Mouse (Mus musculus) megakaryocyte, embryonic 14.5 days (primary cell): ENCODE data around the gene Armc10. TPM values are rescaled to one million over a fixed set of nuclear protein-coding genes. Genes with fewer than 3 reads are reported as not detected.
"Not testable (repeated sequence)": the region's sequence is repeated elsewhere in the genome, so short reads cannot be mapped to it uniquely, and the experiment has no call there.

ENCODE experiments used
- H3K27me3 ChIP-seq: replicated peaks from 2 replicates; pipeline ENCODE3; 2012; ENCODE audit warnings: inconsistent platforms
- H3K36me3 ChIP-seq: replicated peaks from 2 replicates; pipeline ENCODE3; 2012; ENCODE audit warnings: low read length, inconsistent platforms, mixed read lengths
- H3K4me1 ChIP-seq: 2 replicates; pipeline ENCODE4 v1.6.1; 2012; ENCODE audit warnings: inconsistent platforms
- H3K4me3 ChIP-seq: replicated peaks from 2 replicates; pipeline ENCODE3; 2012; ENCODE audit warnings: moderate library complexity, mild to moderate bottlenecking, inconsistent platforms
- H3K9me3 ChIP-seq: 2 replicates; pipeline ENCODE4 v1.6.1; 2012; ENCODE audit warnings: inconsistent platforms
- FLI1 ChIP-seq: IDR thresholded peaks from 2 replicates; pipeline ENCODE4 v1.6.1; 2012; ENCODE audit warnings: low read length, inconsistent platforms, mixed read lengths
- GATA1 ChIP-seq: IDR thresholded peaks from 3 replicates; pipeline ENCODE4 v1.6.1; 2012; ENCODE audit warnings: mixed read lengths, low read length, inconsistent platforms, borderline replicate concordance
- polyA plus RNA-seq: library from polyadenylated mRNA; stranded (reverse); fragments of >175 nt; gene quantifications from 2 replicates; pipeline ENCODE4 v1.2.3, GENCODE M21; 2012; ENCODE audit warnings: low replicate concordance; ENCODE audit not compliant: insufficient read depth

The Armc10 gene
- polyA plus RNA-seq, 1 experiment: 17.2 TPM

- H3K4me1 ChIP-seq: peaks cover 21% of the 10 kb centered on the region
- H3K4me3 ChIP-seq: peak overlapping the region; percentile 98
- TF ChIP-seq GATA1 (no peak), FLI1 (no peak)
- no peaks in the 10 kb centered on the region for H3K27me3 ChIP-seq
- peaks cover 4% of the 10 kb centered on the region; the same call in 1 of the 2 replicates for H3K9me3 ChIP-seq
- no peaks in the 10 kb centered on the region for H3K36me3 ChIP-seq
Measured at GRCm38 (mm10) chr5:21702009-21702364, 56.4 kb downstream of the Armc10 start.

- peaks cover 21% of the 10 kb centered on the region for H3K4me1 ChIP-seq
- no peaks in the 10 kb centered on the region for H3K36me3 ChIP-seq
- H3K9me3 ChIP-seq: peaks cover 4% of the 10 kb centered on the region; the same call in 1 of the 2 replicates
- H3K4me3 ChIP-seq: no peak overlapping the region
- no peaks in the 10 kb centered on the region for H3K27me3 ChIP-seq
- TF ChIP-seq FLI1 (no peak), GATA1 (no peak)
Measured at GRCm38 (mm10) chr5:21702873-21703475, 57.4 kb downstream of the Armc10 start.

- Histone ChIP-seq H3K4me1 (peaks cover 21% of the 10 kb centered on the region), H3K4me3 (no peak overlapping the region), H3K27me3 (no peaks in the 10 kb centered on the region), H3K9me3 (peaks cover 6% of the 10 kb centered on the region; the same call in 1 of the 2 replicates), H3K36me3 (no peaks in the 10 kb centered on the region)
- no peak for TF ChIP-seq FLI1
Measured at GRCm38 (mm10) chr5:21703708-21704107, 58.1 kb downstream of the Armc10 start.

GRCm38 (mm10) chr5:21706546-21706945 lies 60.9 kb downstream of the Armc10 start:
- H3K9me3 ChIP-seq: peaks cover 8% of the 10 kb centered on the region; the same call in 1 of the 2 replicates
- no peaks in the 10 kb centered on the region for H3K36me3 ChIP-seq
- no peak overlapping the region for H3K4me3 ChIP-seq
- H3K4me1 ChIP-seq: peaks cover 11% of the 10 kb centered on the region
- no peak for TF ChIP-seq FLI1
- no peak for TF ChIP-seq GATA1
- peaks cover 4% of the 10 kb centered on the region for H3K27me3 ChIP-seq

GRCm38 (mm10) chr5:21708011-21708410 lies 62.4 kb downstream of the Armc10 start:
- H3K4me1 ChIP-seq, H3K27me3 ChIP-seq, H3K4me3 ChIP-seq, H3K36me3 ChIP-seq: not testable (repeated sequence)
- peaks cover 11% of the 10 kb centered on the region for H3K9me3 ChIP-seq

Other genes starting within 250 kb of the Armc10 start
- gene Ccdc146, start 221.1 kb upstream of the Armc10 start, polyA plus RNA-seq: not detected in 2 replicates
- 0.46 TPM in 1 of 2 replicates, not detected in the other for gene Fam185a, start 220.9 kb upstream of the Armc10 start, polyA plus RNA-seq
- not detected in 2 replicates for gene Lrrc17, start 102.3 kb upstream of the Armc10 start, polyA plus RNA-seq
- gene Fbxl13, start 179 bp upstream of the Armc10 start, polyA plus RNA-seq: not detected in 2 replicates
- gene Napepld, start 55.6 kb downstream of the Armc10 start, polyA plus RNA-seq: 0.17 and 0.44 TPM in 2 replicates
- gene Pmpcb, start 91.3 kb downstream of the Armc10 start, polyA plus RNA-seq: 10.3 and 19.0 TPM in 2 replicates
- 26.1 and 38.7 TPM in 2 replicates for gene Dnajc2, start 139.4 kb downstream of the Armc10 start, polyA plus RNA-seq
- 9.0 TPM in 1 of 2 replicates, not detected in the other for gene Psmc2, start 139.5 kb downstream of the Armc10 start, polyA plus RNA-seq
- not detected in 2 replicates for gene Slc26a5, start 219.8 kb downstream of the Armc10 start, polyA plus RNA-seq